Mouse (Mus musculus) erythroblast, adult 5-6 weeks (primary cell): Measurements from ENCODE around the gene Myocos. TPM values are rescaled to one million over a fixed set of nuclear protein-coding genes. Genes with fewer than 3 reads are reported as not detected.

ENCODE experiments used
- ATAC-seq: replicated peaks from 2 replicates; pipeline ENCODE4 v1.8.0; 2016; ENCODE audit warnings: moderate number of reproducible peaks, mild to moderate bottlenecking, moderate TSS enrichment, inconsistent platforms; ENCODE audit not compliant: poor library complexity, low FRiP score, severe bottlenecking
- total RNA-seq, 2 experiments: library from RNA; stranded (forward) in 1 of 2; stranded (reverse) in 1 of 2; fragments of 150-400 nt in 1 of 2; fragments of 200-764, 138-1000 nt in 1 of 2; gene quantifications; 2 replicates each; pipeline versions ENCODE4 v1.2.3 to v1.2.4; 2015 to 2017; ENCODE audit warnings: low replicate concordance in 2 of 2

Gene Myocos
- total RNA-seq, 2 experiments from 2014 or later: not detected

GRCm38 (mm10) chr1:162623895-162624294 lies 34.1 kb downstream of the Myocos start:
- ATAC-seq: no peak

- ATAC-seq: peak; percentile 64
These were observed 37.5 kb downstream of the Myocos start for GRCm38 (mm10) chr1:162620487-162620886.

GRCm38 (mm10) chr1:162615511-162615910 lies 42.5 kb downstream of the Myocos start:
- no peak for ATAC-seq

- ATAC-seq: no peak
These were observed 46.8 kb downstream of the Myocos start for GRCm38 (mm10) chr1:162611191-162611590.

- ATAC-seq: no peak
These were observed 48.3 kb downstream of the Myocos start for GRCm38 (mm10) chr1:162609633-162610250.

- no peak for ATAC-seq
These were observed 49.9 kb downstream of the Myocos start for GRCm38 (mm10) chr1:162608127-162608526.

- ATAC-seq: no peak
These were observed 56.7 kb downstream of the Myocos start for GRCm38 (mm10) chr1:162601288-162601687.

GRCm38 (mm10) chr1:162599617-162600016 lies 58.4 kb downstream of the Myocos start:
- no peak for ATAC-seq

- ATAC-seq: no peak
These were observed 60.5 kb downstream of the Myocos start for GRCm38 (mm10) chr1:162597379-162598102.

Other genes starting within 250 kb of the Myocos start
- not detected in 2 replicates for gene Dnm3, start 180.2 kb downstream of the Myocos start, total RNA-seq (2015; ENCODE audit: low replicate concordance)
- 0.28 and 1.2 TPM in 2 replicates for gene Dnm3, start 180.2 kb downstream of the Myocos start, total RNA-seq (2017; ENCODE audit: low replicate concordance)
- gene Mettl13, start 109.7 kb downstream of the Myocos start, total RNA-seq (2015; ENCODE audit: low replicate concordance): 0.96 and 1.0 TPM in 2 replicates
- 1.7 and 2.2 TPM in 2 replicates for gene Mettl13, start 109.7 kb downstream of the Myocos start, total RNA-seq (2017; ENCODE audit: low replicate concordance)
- 13.3 and 18.8 TPM in 2 replicates for gene Vamp4, start 87.7 kb downstream of the Myocos start, total RNA-seq (2015; ENCODE audit: low replicate concordance)
- 10.1 and 11.2 TPM in 2 replicates for gene Vamp4, start 87.7 kb downstream of the Myocos start, total RNA-seq (2017; ENCODE audit: low replicate concordance)
- gene Myoc, start 19.1 kb downstream of the Myocos start, total RNA-seq (2015; ENCODE audit: low replicate concordance): not detected in 2 replicates
- gene Myoc, start 19.1 kb downstream of the Myocos start, total RNA-seq (2017; ENCODE audit: low replicate concordance): not detected in 2 replicates
- 54.2 and 78.2 TPM in 2 replicates for gene Prrc2c, start 82.3 kb upstream of the Myocos start, total RNA-seq (2015; ENCODE audit: low replicate concordance)
- gene Prrc2c, start 82.3 kb upstream of the Myocos start, total RNA-seq (2017; ENCODE audit: low replicate concordance): 52.7 and 55.0 TPM in 2 replicates
- not detected in 2 replicates for gene Fmo4, start 155.8 kb upstream of the Myocos start, total RNA-seq (2015; ENCODE audit: low replicate concordance)
- gene Fmo4, start 155.8 kb upstream of the Myocos start, total RNA-seq (2017; ENCODE audit: low replicate concordance): not detected in 2 replicates
- 0.19 TPM in 1 of 2 replicates, not detected in the other for gene Fmo1, start 208.4 kb upstream of the Myocos start, total RNA-seq (2015; ENCODE audit: low replicate concordance)
- 0.17 TPM in 1 of 2 replicates, not detected in the other for gene Fmo1, start 208.4 kb upstream of the Myocos start, total RNA-seq (2017; ENCODE audit: low replicate concordance)
- not detected in 2 replicates for gene Fmo2, start 240.5 kb upstream of the Myocos start, total RNA-seq (2015; ENCODE audit: low replicate concordance)
- not detected in 2 replicates for gene Fmo2, start 240.5 kb upstream of the Myocos start, total RNA-seq (2017; ENCODE audit: low replicate concordance)